Mouse (Mus musculus) urinary bladder, postnatal 10 days (tissue): ENCODE data around the gene Hfe.
A peak's percentile ranks its signal among the peaks of the same experiment; 100 is the strongest.
"Not testable (repeated sequence)": the region's sequence is repeated elsewhere in the genome, so short reads cannot be mapped to it uniquely, and the experiment has no call there.

ENCODE experiments used
- DNase-seq: peaks from one replicate; pipeline ENCODE4 v3.0.0; 2022; ENCODE audit warnings: low spot score

The Hfe gene

DNA sequence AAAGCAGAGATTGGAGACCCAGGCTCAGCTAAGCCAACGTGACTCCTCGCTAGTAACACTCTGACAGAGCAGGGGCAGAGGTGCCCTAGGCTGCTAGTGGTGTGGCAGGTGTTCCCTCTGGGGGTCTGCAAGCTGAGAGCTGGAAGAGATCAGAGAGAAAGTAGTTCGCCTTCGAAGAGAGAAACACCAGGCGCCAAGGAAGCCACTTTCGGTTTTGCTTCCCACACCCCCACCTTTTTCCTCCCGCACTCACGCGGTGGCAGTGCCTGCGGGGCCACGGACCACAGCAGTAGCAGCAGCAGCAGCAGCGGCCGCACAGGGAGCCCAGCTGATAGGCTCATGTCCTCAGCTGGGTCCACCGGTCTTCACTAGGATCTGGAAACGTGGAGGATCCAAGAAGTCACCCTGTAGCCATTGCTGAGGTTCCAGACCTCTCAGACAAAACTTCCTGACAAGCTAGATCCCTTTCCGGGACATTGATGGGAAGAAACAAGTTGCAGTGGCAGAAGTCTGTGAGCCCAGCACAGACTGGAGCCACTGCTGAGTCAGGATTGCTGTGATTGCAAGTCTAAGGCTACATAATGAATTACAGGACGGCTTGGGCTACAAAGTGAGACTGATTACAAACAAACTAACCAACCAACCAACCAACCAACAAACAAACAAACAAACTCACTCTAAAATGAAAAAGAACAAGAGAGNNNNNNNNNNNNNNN lies at the start of gene Hfe:
TSS of gene Hfe (minus strand) at position 481 of the 716 bp plus-strand sequence.
- DNase-seq, result no peak

- DNase-seq, result no peak
Observed at GRCm38 (mm10) chr13:23759916-23760239, 49.2 kb upstream of the Hfe start.

DNA sequence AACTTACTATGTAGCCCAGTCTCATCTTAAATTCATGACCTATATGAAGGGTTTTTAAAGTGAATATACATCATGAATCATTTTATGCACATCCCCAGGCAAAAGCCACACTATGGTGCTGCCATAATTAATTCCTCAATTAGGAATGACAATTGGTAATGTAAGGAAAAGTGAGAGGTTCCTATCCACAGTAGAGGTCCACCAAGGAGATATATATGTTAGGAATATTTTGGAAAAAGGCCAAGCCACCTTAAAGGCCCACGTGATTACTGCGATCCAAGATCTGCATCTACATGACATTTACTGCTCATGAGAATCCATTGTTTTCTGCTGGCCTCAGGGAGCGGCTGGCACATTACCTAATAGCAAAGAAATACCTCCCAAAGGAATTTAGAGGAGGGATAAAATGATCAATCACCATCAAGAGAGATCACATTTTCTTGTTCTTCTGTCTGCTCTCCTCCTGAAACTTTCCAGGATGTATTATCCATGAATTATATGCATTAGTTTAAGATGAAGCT lies 48.7 kb upstream of the Hfe start:
- no peak for DNase-seq

GRCm38 (mm10) chr13:23757921-23758320 lies 47.3 kb upstream of the Hfe start:
- no peak for DNase-seq

DNA sequence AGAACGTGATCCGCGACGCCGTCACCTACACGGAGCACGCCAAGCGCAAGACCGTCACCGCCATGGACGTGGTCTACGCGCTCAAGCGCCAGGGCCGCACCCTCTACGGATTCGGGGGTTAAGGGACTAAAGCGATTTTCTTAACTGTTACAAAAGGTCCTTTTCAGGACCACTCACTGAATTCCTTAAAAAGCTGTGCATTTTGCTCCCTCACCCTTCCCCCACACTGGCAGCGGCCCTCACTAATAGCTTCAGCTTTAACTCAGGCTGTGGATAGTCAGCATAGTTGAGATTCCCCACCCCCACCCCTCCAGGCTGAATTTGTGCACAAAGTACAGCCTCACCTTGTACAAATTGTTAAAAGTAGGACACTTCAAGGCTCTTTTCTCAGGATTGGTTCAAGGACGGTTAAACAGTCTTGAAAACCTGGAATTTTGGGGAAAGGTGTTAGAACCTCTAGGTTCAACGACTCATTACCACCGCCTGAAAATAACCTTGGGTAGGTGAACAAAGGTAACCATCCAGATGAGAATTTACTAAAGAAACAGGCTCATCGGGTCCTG lies 46.6 kb upstream of the Hfe start:
- no peak for DNase-seq

DNA sequence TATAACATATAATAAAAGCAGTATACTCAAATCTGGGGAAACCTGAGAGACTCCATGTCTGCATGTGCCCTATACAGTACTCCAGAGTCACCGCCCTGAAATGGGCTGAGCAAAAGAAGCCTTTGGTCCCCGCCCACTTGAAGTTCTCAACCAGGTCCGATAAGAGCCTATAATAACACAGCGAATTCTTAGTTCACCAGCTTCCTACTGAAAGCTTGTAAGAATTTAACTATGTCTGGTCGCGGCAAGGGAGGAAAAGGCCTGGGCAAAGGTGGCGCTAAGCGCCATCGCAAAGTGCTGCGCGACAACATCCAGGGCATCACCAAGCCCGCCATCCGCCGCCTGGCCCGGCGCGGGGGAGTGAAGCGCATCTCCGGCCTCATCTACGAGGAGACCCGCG lies 46.1 kb upstream of the Hfe start, which contains the start of gene Hist1h4b:
TSS of gene Hist1h4b (plus strand) at position 224 of the 400 bp plus-strand sequence.
- no peak for DNase-seq

DNA sequence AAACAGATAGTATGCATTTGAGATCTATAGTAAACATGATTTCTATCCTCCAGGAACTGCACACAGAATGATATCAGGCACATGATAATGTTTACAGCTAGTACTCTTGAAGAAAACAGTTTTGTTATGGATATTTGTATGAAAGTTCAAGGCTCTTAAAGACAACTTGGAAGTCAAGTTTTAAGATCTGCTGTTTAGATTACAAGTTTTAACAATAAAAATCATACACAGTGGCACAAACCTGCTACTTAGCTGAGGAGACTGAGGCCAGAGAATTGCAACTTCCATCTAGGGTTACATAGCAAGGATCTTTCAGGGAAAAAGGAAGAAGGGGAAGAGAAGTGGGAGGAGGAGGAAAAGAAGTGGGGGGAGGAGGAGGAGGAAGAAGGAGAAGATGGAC lies 44.3 kb upstream of the Hfe start:
- DNase-seq, result no peak

- no peak for DNase-seq
Observed at GRCm38 (mm10) chr13:23753314-23754078, 42.8 kb upstream of the Hfe start.

- no peak for DNase-seq
Observed at GRCm38 (mm10) chr13:23752742-23753172, 42.1 kb upstream of the Hfe start.

DNA sequence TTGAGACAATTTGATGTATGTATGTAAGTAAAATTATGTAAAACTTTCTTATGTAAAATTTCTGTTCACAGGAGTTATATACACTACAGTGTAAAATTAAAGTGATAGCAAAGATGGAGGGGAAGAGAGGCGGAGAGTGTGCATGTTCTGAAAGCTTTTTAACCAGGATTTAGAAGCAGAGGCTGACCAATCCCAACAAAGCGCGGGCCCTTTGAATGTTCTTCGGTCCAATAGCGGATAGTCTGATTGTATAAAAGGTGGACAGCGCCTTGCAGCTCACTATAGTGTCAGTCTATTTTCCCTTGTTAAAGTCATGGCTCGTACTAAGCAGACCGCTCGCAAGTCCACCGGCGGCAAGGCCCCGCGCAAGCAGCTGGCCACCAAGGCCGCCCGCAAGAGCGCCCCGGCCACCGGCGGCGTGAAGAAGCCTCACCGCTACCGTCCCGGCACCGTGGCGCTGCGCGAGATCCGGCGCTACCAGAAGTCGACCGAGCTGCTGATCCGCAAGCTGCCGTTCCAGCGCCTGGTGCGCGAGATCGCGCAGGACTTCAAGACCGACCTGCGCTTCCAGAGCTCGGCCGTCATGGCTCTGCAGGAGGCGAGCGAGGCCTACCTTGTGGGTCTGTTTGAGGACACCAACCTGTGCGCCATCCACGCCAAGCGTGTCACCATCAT lies 41.5 kb upstream of the Hfe start, which contains the start of gene Hist1h3b:
TSS of gene Hist1h3b (plus strand) at position 201 of the 675 bp plus-strand sequence.
- peak; percentile 47 for DNase-seq

GRCm38 (mm10) chr13:23751478-23751956 lies 40.9 kb upstream of the Hfe start:
- DNase-seq, result no peak

- DNase-seq, result not testable (repeated sequence)
Observed at GRCm38 (mm10) chr13:23750839-23751477, 40.3 kb upstream of the Hfe start, which contains the start of gene Hist1h2ab. Hist1h2ab (plus strand) TSS chr13:23751126.

DNA sequence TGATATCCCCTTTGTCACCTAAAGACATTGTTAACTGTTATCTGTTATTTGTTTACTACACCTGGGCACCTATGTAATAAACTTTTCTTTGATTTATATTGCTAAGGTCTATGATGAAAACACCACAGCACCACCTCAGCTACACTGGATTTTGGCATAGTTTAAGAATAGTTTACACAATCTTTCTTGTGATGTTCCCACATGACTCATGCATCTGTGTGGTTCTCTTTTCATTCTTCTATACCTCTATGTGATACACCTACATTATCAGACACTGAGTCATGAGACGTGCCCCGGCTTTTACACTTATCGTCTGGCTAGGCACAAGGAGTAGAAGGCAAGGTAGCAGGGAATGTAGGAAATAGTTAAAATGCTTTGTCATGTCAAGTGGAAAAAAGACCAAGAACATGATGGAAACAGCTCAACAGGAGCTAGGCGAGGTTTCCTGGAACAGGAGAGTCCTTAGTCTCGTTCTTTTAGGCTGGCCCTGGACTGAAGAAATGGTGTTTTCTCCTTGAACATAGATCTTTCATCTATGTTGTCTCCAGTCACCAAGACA lies 39.0 kb upstream of the Hfe start:
- DNase-seq, result no peak

DNA sequence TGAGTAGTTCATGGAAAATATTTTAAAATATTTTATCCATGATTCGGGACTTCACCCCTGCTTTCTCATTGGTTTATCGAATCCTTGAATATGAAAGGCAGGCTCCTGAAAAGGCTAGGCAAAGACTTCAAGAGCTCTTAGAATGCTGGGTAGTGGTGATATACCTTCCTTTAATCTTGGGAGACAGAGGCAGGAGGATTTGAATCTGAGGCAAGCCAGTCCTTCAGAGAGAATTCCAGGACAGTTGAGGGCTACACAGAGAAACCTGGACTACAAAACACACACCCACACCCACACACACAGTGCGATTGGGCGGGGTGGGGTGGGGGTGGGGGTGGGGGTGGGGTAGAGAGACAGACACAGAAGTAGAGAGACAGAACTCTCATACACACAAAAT lies 37.2 kb upstream of the Hfe start:
- DNase-seq, result no peak

DNA sequence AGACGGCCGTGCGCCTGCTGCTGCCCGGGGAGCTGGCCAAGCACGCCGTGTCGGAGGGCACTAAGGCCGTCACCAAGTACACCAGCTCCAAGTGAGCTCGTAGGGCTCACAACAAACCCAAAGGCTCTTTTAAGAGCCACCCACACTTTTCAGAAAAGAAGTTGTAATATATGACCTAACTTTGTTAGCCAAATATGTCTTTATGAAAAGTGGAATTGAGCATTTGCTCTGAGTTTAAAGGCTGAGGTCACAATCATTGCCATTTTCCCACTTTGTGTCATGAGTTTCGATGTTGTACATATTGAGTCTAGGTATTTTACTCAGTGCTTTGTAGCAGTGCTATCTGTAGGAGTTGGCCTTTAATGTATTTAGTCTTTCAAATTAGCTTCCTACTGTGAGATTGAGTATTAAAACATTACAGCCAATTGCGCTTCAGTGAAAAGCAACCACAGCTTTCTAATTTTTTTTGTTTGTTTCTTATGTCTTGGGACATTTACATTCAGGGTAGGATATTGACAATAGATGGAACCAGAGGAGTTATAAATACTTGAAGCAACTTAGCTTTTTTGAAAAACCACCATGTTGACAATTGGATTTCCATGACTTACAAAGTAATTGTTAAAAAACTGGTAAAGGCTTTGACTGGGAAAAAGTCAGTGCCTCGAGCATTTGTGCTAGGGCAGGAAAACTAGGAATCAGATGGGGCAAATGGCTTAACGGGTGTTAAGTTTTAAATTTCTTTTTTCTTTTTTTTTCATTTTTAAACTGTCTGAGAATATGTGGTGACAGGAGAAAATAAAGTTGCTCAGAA lies 36.6 kb upstream of the Hfe start:
- DNase-seq, result no peak

GRCm38 (mm10) chr13:23746201-23747080 lies 35.8 kb upstream of the Hfe start, which contains the start of gene Hist1h2bb:
Hist1h2bb (plus strand) TSS chr13:23746734.
- not testable (repeated sequence) for DNase-seq

DNA sequence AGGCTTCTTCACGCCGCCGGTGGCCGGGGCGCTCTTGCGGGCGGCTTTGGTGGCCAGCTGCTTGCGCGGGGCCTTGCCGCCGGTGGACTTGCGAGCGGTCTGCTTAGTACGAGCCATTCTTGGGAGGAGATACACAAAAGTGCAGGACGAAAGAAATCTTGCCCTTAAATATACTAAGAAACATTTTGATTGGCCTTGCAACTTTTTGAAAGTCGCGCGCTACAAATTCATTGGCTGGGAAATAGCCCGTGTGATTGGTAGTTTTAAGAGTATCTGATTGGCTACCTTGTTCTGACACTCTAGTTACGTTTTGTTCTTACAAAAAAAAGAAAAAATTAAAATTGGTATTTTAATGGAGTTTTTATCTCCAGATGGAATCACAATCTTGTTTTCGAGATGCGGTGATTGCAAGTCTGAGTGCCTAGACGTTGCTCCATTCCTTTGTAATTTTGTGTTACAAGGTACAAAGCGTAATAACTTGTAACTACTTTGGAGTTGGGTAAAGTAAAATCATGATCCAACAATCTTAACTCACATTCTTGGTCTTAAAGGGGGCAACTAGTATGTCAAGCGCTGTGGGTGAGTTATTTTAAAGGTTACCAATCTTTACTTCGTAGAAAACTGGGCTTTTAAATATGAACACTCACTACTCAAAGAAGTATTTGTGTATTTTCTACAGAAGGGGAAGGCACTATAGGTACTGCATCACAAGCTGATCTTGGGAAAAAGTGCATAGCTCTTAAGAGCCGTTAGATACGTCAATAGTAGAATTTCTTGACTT lies 34.9 kb upstream of the Hfe start, which contains the start of gene Hist1h3c:
TSS of gene Hist1h3c (minus strand) at position 222 of the 781 bp plus-strand sequence.
- no peak for DNase-seq
